Mouse (Mus musculus): Measurements from ENCODE around the gene Pdia2. TPM values are rescaled to one million over a fixed set of nuclear protein-coding genes. Genes with fewer than 3 reads are reported as not detected.
A peak's percentile ranks its signal among the peaks of the same experiment; 100 is the strongest.
"Not testable (repeated sequence)": the region's sequence is repeated elsewhere in the genome, so short reads cannot be mapped to it uniquely, and the experiment has no call there.

Pdia2 gene
- polyA plus RNA-seq, 1 experiment from 2014 or later = 0.25 TPM

GRCm38 (mm10) chr17:26200831-26201705, 2.2 kb upstream of the Pdia2 start:
- Histone ChIP-seq H3K4me3 (peak overlapping the region; percentile 60), H3K9me3 (replicated peaks) (no peaks in the 10 kb centered on the region), H3K27ac (no peak overlapping the region), H3K27me3 (peaks cover 58% of the 10 kb centered on the region), H3K4me1 (replicated peaks) (peaks cover 25% of the 10 kb centered on the region), H3K36me3 (no peaks in the 10 kb centered on the region; the same call in 1 of the 2 replicates), H3K4me2 (peak overlapping the region; percentile 99), H3K9ac (peak overlapping the region; percentile 60)
- 2% methylated on average over 61 of the region's 92 CpGs for WGBS
- ATAC-seq (replicated peaks; ENCODE audit: insufficient number of reproducible peaks, insufficient read depth, low FRiP score, low read depth) = no peak; the same call in none of the 2 replicates

GRCm38 (mm10) chr17:26192481-26193190, 6.3 kb downstream of the Pdia2 start:
- H3K4me3 ChIP-seq = no peak overlapping the region
- peaks cover 70% of the 10 kb centered on the region for H3K36me3 ChIP-seq
- no peaks in the 10 kb centered on the region for H3K27me3 ChIP-seq
- no peak overlapping the region for H3K9ac ChIP-seq
- H3K27ac ChIP-seq = no peak overlapping the region
- WGBS = 96% methylated on average over 15 of the region's 15 CpGs
- no peaks in the 10 kb centered on the region for H3K4me1 ChIP-seq (replicated peaks)
- no peak overlapping the region for H3K4me2 ChIP-seq
- no peaks in the 10 kb centered on the region for H3K9me3 ChIP-seq (replicated peaks)
- ATAC-seq (replicated peaks; ENCODE audit: insufficient number of reproducible peaks, insufficient read depth, low FRiP score, low read depth) = no peak

- WGBS = 85% methylated on average over 7 of the region's 7 CpGs
- peaks cover 80% of the 10 kb centered on the region for H3K36me3 ChIP-seq
Measured at GRCm38 (mm10) chr17:26191486-26191885, 7.4 kb downstream of the Pdia2 start.

GRCm38 (mm10) chr17:26188091-26188805, 10.6 kb downstream of the Pdia2 start:
- Histone ChIP-seq H3K4me2 (no peak overlapping the region), H3K9me3 (replicated peaks) (no peaks in the 10 kb centered on the region), H3K27me3 (no peaks in the 10 kb centered on the region), H3K4me3 (no peak overlapping the region), H3K9ac (no peak overlapping the region), H3K4me1 (replicated peaks) (no peaks in the 10 kb centered on the region), H3K36me3 (peaks cover 80% of the 10 kb centered on the region), H3K27ac (no peak overlapping the region)
- 95% methylated on average over 11 of the region's 11 CpGs for WGBS
- no peak for ATAC-seq (replicated peaks; ENCODE audit: insufficient number of reproducible peaks, insufficient read depth, low FRiP score, low read depth)

More at GRCm38 (mm10) chr17:26191486-26191885, 7.4 kb downstream of the Pdia2 start:
- H3K9ac ChIP-seq; H3K27ac ChIP-seq; H3K4me1 ChIP-seq (replicated peaks); H3K4me2 ChIP-seq; ATAC-seq (replicated peaks; ENCODE audit: insufficient number of reproducible peaks, insufficient read depth, low FRiP score, low read depth); H3K4me3 ChIP-seq; H3K9me3 ChIP-seq (replicated peaks); H3K27me3 ChIP-seq: not testable (repeated sequence)

GRCm38 (mm10) chr17:26187592-26187991, 11.3 kb downstream of the Pdia2 start:
- Histone ChIP-seq H3K4me1 (replicated peaks) (no peaks in the 10 kb centered on the region), H3K9me3 (replicated peaks) (no peaks in the 10 kb centered on the region), H3K4me3 (no peak overlapping the region), H3K36me3 (peaks cover 81% of the 10 kb centered on the region), H3K27ac (no peak overlapping the region), H3K9ac (no peak overlapping the region), H3K4me2 (no peak overlapping the region), H3K27me3 (no peaks in the 10 kb centered on the region)
- 93% methylated on average over 5 of the region's 5 CpGs for WGBS
- no peak for ATAC-seq (replicated peaks; ENCODE audit: insufficient number of reproducible peaks, insufficient read depth, low FRiP score, low read depth)

GRCm38 (mm10) chr17:26181179-26181578, 17.7 kb downstream of the Pdia2 start:
- no peaks in the 10 kb centered on the region for H3K4me1 ChIP-seq (replicated peaks)
- 95% methylated on average over 3 of the region's 3 CpGs for WGBS
- no peak overlapping the region for H3K27ac ChIP-seq
- no peak overlapping the region for H3K9ac ChIP-seq
- no peak overlapping the region for H3K4me2 ChIP-seq
- no peaks in the 10 kb centered on the region for H3K9me3 ChIP-seq (replicated peaks)
- ATAC-seq (replicated peaks; ENCODE audit: insufficient number of reproducible peaks, insufficient read depth, low FRiP score, low read depth) = no peak
- H3K36me3 ChIP-seq = peaks cover 37% of the 10 kb centered on the region; the same call in 1 of the 2 replicates
- no peaks in the 10 kb centered on the region for H3K27me3 ChIP-seq
- no peak overlapping the region for H3K4me3 ChIP-seq

- Histone ChIP-seq H3K36me3 (peaks cover 37% of the 10 kb centered on the region; the same call in 1 of the 2 replicates), H3K4me2 (no peak overlapping the region), H3K27ac (no peak overlapping the region), H3K4me1 (replicated peaks) (no peaks in the 10 kb centered on the region), H3K9ac (no peak overlapping the region), H3K9me3 (replicated peaks) (no peaks in the 10 kb centered on the region), H3K4me3 (no peak overlapping the region), H3K27me3 (no peaks in the 10 kb centered on the region)
- ATAC-seq (replicated peaks; ENCODE audit: insufficient number of reproducible peaks, insufficient read depth, low FRiP score, low read depth) = no peak
Measured at GRCm38 (mm10) chr17:26178611-26179010, 20.3 kb downstream of the Pdia2 start.

GRCm38 (mm10) chr17:26175248-26175647, 23.6 kb downstream of the Pdia2 start:
- H3K36me3 ChIP-seq = peaks cover 27% of the 10 kb centered on the region; the same call in 1 of the 2 replicates
- not testable (repeated sequence) for H3K4me2 ChIP-seq; H3K9me3 ChIP-seq (replicated peaks); H3K9ac ChIP-seq; ATAC-seq (replicated peaks; ENCODE audit: insufficient number of reproducible peaks, insufficient read depth, low FRiP score, low read depth); H3K4me1 ChIP-seq (replicated peaks); H3K27me3 ChIP-seq; H3K4me3 ChIP-seq; H3K27ac ChIP-seq
- 78% methylated on average over 2 of the region's 2 CpGs for WGBS

- Histone ChIP-seq H3K4me1 (replicated peaks) (0 out of 2 replicates have a peak, but pooled peaks cover under 1% of the 10 kb centered on the region), H3K4me3 (no peak overlapping the region), H3K36me3 (0 out of 2 replicates have a peak, but pooled peaks cover 3% of the 10 kb centered on the region), H3K4me2 (no peak overlapping the region), H3K27ac (no peak overlapping the region), H3K27me3 (no peaks in the 10 kb centered on the region), H3K9me3 (replicated peaks) (no peaks in the 10 kb centered on the region), H3K9ac (no peak overlapping the region)
- 82% methylated on average over 2 of the region's 2 CpGs for WGBS
- no peak for ATAC-seq (replicated peaks; ENCODE audit: insufficient number of reproducible peaks, insufficient read depth, low FRiP score, low read depth)
Measured at GRCm38 (mm10) chr17:26168039-26168438, 30.8 kb downstream of the Pdia2 start.

GRCm38 (mm10) chr17:26162736-26163135, 36.2 kb downstream of the Pdia2 start:
- H3K4me3 ChIP-seq = no peak overlapping the region
- no peaks in the 10 kb centered on the region for H3K27me3 ChIP-seq
- 90% methylated on average over 1 of the region's 1 CpGs for WGBS
- H3K4me2 ChIP-seq = no peak overlapping the region
- peak overlapping the region; percentile 63 for H3K27ac ChIP-seq
- H3K9me3 ChIP-seq (replicated peaks) = no peaks in the 10 kb centered on the region
- no peak for ATAC-seq (replicated peaks; ENCODE audit: insufficient number of reproducible peaks, insufficient read depth, low FRiP score, low read depth)
- H3K4me1 ChIP-seq (replicated peaks) = peaks cover 9% of the 10 kb centered on the region
- H3K9ac ChIP-seq = no peak overlapping the region
- H3K36me3 ChIP-seq = 0 out of 2 replicates have a peak, but pooled peaks cover 3% of the 10 kb centered on the region
